Mouse (Mus musculus) embryonic facial prominence, embryonic 13.5 days (tissue): ENCODE data around the gene Dpp3. TPM values are rescaled to one million over a fixed set of nuclear protein-coding genes. Genes with fewer than 3 reads are reported as not detected.

Source experiments
- polyA plus RNA-seq: library from polyadenylated mRNA; unstranded; fragments of >200 nt; fragmentation: Nextera tagmentation; extraction: Ambion mirVana; gene quantifications from 2 replicates; pipeline ENCODE4 v1.2.1, GENCODE M21; 2015

Dpp3 gene
- polyA plus RNA-seq, 1 experiment from 2014 or later, result 121 TPM

Other genes with a start within 250 kb of the Dpp3 start
- gene Gm960, start 229.6 kb downstream of the Dpp3 start, polyA plus RNA-seq, result 5.2 and 8.0 TPM in 2 replicates
- 2.6 and 2.9 TPM in 2 replicates for gene Sptbn2, start 217.1 kb downstream of the Dpp3 start, polyA plus RNA-seq
- gene Rbm4b, start 171.8 kb downstream of the Dpp3 start, polyA plus RNA-seq, result 107 and 114 TPM in 2 replicates
- 82.5 and 98.2 TPM in 2 replicates for gene Rbm4, start 134.4 kb downstream of the Dpp3 start, polyA plus RNA-seq
- 42.5 and 51.4 TPM in 2 replicates for gene Gm21992, start 116.7 kb downstream of the Dpp3 start, polyA plus RNA-seq
- gene Rbm14, start 116.7 kb downstream of the Dpp3 start, polyA plus RNA-seq, result 84.7 and 87.6 TPM in 2 replicates
- gene Ccs, start 89.0 kb downstream of the Dpp3 start, polyA plus RNA-seq, result 60.9 and 64.3 TPM in 2 replicates
- 0.06 and 0.26 TPM in 2 replicates for gene Ccdc87, start 88.9 kb downstream of the Dpp3 start, polyA plus RNA-seq
- 40.4 and 45.8 TPM in 2 replicates for gene Ctsf, start 73.2 kb downstream of the Dpp3 start, polyA plus RNA-seq
- gene Actn3, start 50.4 kb downstream of the Dpp3 start, polyA plus RNA-seq, result 5.1 and 6.3 TPM in 2 replicates
- gene Zdhhc24, start 49.6 kb downstream of the Dpp3 start, polyA plus RNA-seq, result 10.4 and 11.1 TPM in 2 replicates
- 4.1 and 5.6 TPM in 2 replicates for gene Bbs1, start 21.7 kb downstream of the Dpp3 start, polyA plus RNA-seq
- gene Peli3, start 14.8 kb upstream of the Dpp3 start, polyA plus RNA-seq, result 4.2 and 6.1 TPM in 2 replicates
- 117 and 118 TPM in 2 replicates for gene Mrpl11, start 33.9 kb upstream of the Dpp3 start, polyA plus RNA-seq
- gene Npas4, start 62.0 kb upstream of the Dpp3 start, polyA plus RNA-seq, result not detected in 2 replicates
- gene Slc29a2, start 95.6 kb upstream of the Dpp3 start, polyA plus RNA-seq, result 4.3 and 5.8 TPM in 2 replicates
- 47.1 and 49.5 TPM in 2 replicates for gene B4gat1, start 110.5 kb upstream of the Dpp3 start, polyA plus RNA-seq
- 2.3 and 3.5 TPM in 2 replicates for gene AC124502.3, start 110.6 kb upstream of the Dpp3 start, polyA plus RNA-seq
- gene Brms1, start 113.1 kb upstream of the Dpp3 start, polyA plus RNA-seq, result 40.6 and 42.9 TPM in 2 replicates
- gene Rin1, start 122.2 kb upstream of the Dpp3 start, polyA plus RNA-seq, result 0.99 and 1.5 TPM in 2 replicates
- gene Cd248, start 139.8 kb upstream of the Dpp3 start, polyA plus RNA-seq, result 89.1 and 90.6 TPM in 2 replicates
- 2.6 and 4.6 TPM in 2 replicates for gene Tmem151a, start 157.2 kb upstream of the Dpp3 start, polyA plus RNA-seq
- 72.4 and 87.2 TPM in 2 replicates for gene Yif1a, start 160.3 kb upstream of the Dpp3 start, polyA plus RNA-seq
- 50.6 and 60.1 TPM in 2 replicates for gene Cnih2, start 170.2 kb upstream of the Dpp3 start, polyA plus RNA-seq
- 234 and 262 TPM in 2 replicates for gene Rab1b, start 178.8 kb upstream of the Dpp3 start, polyA plus RNA-seq
- 20.7 and 30.4 TPM in 2 replicates for gene Klc2, start 190.3 kb upstream of the Dpp3 start, polyA plus RNA-seq